Mouse (Mus musculus) MN1 (cell line): Measurements from ENCODE around the gene Jak3.
"Not testable (repeated sequence)": the region's sequence is repeated elsewhere in the genome, so short reads cannot be mapped to it uniquely, and the experiment has no call there.

ENCODE experiments used
- DNase-seq: peaks from one replicate; pipeline ENCODE4 v3.0.0-alpha.2; 2016; ENCODE audit warnings: low spot score

Jak3 gene

GRCm38 (mm10) chr8:71686143-71686734 lies 10.1 kb downstream of the Jak3 start:
- DNase-seq: no peak

DNA sequence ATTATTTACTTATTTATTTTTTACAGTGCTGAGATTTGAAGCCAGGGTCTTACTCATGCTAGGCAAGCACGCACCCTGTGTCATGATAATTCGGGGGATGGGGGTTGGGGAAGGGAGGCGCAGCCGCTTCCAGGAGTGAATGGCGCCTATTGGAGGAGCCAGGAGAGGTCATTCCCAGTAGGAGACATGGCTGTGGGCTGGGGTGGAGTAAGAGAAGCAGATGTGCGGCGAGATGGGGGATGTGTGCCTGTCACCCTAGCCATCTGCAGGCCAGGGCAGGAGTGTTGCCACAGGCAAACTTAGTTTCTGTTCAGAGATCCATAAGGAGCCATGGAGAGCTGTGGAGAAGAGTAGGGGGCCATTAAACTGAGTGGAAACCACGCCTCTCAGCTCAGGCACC lies 11.5 kb downstream of the Jak3 start:
- no peak for DNase-seq

GRCm38 (mm10) chr8:71689028-71689427 lies 12.9 kb downstream of the Jak3 start, which contains the start of gene Insl3:
Gene Insl3, plus strand, starts transcription at chr8:71689214.
- no peak for DNase-seq

- no peak for DNase-seq
Observed at GRCm38 (mm10) chr8:71692509-71692908, 16.4 kb downstream of the Jak3 start.

GRCm38 (mm10) chr8:71693166-71694041 lies 17.3 kb downstream of the Jak3 start:
- DNase-seq: no peak

GRCm38 (mm10) chr8:71695456-71695855 lies 19.4 kb downstream of the Jak3 start:
- not testable (repeated sequence) for DNase-seq

DNA sequence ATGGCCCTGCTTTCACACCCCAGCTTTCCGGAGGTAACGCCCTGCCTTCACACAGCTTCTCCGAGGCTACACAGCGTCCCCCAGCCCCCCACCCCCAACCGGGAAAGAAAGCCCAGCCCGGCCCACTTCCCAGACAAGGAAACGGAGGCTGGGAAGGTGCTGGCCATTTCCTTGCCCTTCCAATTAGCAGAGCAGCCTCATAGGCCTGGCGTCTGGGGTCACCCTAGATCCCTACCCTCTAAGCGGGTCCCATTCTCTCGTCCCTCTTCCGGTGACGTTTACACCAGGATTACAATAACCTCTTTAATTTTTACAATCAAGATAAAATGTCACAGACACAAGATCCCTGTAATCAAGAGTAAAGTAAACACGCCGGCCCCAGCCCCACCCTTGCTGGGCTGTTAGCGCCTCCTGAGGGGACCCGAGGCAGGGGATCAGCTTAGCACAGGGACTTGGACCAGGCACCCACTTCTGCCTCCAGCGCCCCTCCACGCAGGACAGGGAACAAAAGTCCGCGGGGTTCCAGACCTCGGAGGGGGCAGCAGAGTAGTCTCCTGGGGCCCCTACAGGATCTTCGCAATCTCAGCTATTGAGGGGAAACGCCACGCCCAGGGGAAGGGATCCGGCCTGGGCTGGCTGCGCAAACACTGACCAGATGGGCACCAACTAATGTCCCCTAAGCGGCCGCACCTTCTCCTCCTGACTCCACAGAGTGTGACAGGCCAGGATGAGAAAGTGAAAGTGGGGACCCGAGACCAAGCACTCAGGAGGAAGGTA lies 24.6 kb downstream of the Jak3 start:
- peak; percentile 45 for DNase-seq

GRCm38 (mm10) chr8:71701414-71702086 lies 25.5 kb downstream of the Jak3 start, which contains the start of gene B3gnt3:
Gene B3gnt3, minus strand, starts transcription at chr8:71701789.
- peak; percentile 51 for DNase-seq

DNA sequence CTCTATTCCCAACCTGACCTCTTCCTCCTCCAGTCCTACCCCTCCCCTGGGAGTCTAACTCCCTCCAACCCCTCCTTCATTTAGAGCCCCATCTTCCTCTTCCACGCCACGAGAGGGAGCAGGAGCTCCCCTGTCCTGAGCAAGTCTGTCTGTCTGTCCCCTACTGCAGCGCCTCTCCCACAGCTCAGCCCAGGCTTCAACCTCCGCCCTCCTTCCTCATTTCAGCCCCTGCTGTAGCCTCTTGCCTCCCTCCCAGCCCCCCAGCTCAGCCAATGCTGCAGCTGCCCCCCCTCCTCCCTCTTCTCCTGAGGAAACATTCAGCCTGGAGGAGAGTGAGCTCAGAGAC lies 26.0 kb downstream of the Jak3 start:
- no peak for DNase-seq

GRCm38 (mm10) chr8:71702923-71703322 lies 26.8 kb downstream of the Jak3 start:
- no peak for DNase-seq

GRCm38 (mm10) chr8:71703400-71703799 lies 27.3 kb downstream of the Jak3 start:
- DNase-seq: not testable (repeated sequence)

DNA sequence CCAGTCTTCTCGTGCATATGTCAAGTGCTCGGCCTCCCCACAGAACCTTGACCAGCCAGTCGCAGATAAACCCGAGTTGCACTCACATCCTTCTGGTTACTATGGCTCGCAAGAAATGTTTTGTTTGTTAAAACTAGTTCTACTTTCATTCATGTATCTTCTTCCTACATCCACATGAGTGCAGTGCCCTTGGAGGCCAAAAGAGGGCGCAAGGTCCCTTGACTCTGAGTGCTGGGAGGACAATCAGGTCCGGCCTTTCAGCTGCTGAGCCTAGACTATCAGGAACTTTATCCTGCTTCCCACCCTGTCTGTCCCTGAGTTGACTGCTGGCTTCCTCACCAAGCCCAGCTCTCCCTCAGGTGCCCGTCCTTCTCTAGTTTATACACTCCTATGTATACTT lies 31.8 kb downstream of the Jak3 start:
- DNase-seq: peak; percentile 45

DNA sequence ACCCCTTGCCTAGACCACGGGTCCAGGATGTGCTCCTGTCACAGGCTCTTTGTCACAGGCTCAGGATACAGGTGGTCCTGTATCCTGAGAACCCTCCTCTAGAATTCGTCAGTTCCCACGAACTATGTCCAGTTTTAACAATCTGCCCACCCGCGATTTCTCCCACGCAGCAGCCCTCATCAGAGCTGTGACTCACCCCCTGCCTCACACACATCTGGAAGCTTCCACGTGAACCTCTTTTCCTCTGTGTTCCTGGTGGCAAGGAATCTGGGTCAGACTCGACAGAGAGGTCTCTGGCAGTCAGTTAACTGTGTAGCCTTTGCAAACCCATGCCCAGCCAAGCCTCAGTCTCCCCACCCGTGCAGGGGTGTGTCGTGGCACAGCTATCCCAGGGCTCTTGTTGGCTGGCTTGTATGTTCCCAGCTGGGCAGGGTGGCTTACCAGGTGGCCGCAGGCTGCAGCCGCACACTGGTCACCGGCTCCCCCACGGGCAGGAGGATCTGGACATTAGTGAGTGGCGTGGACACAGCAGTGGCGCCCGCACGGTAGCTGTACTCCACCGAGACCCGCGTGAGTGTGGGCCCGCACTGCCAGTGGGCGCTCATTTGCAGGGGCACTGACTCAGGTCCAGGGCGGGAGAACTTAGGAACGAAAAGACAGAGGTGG lies 33.2 kb downstream of the Jak3 start:
- DNase-seq: no peak

GRCm38 (mm10) chr8:71709800-71710446 lies 33.8 kb downstream of the Jak3 start:
- DNase-seq: peak; percentile 82

DNA sequence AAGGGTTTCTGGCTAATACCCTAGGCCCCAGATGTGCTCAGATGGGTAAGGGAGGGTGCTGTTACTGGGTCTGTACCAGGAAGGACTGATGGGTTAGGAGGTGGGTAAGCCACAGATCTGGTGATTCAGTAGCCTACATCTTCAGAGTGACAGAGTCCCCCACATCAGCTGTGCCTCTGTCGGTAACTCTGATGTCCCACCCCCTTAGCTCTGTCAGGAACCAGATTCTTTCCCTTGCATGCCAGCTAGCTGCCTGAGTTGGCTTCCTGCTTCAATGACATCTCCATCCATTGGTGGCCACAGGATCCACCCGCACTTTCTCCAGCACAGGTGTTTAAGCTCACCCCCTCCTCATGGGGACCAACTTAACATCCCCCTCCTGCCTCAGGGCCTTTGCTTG lies 35.5 kb downstream of the Jak3 start:
- no peak for DNase-seq

DNA sequence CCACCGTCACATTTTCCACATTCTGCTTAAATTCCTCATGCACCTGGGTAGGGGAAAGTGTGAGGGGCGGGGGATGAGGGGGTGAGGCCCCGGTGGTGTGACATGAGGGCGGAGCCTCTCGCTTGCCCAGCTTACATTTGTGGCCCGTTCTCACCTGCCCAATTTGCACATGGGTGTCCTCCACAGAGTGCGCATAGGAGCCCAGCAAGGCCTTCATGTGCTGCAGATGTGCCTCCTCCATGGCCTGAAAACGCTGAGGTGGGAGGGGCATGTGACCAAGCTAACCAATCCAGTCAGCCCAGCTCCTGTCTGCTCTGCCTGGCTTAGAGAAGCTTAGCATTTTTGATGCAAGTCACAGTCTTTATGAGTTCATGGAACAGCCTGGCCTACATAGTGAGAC lies 39.4 kb downstream of the Jak3 start:
- DNase-seq: no peak

- no peak for DNase-seq
Observed at GRCm38 (mm10) chr8:71716561-71717053, 40.5 kb downstream of the Jak3 start.

DNA sequence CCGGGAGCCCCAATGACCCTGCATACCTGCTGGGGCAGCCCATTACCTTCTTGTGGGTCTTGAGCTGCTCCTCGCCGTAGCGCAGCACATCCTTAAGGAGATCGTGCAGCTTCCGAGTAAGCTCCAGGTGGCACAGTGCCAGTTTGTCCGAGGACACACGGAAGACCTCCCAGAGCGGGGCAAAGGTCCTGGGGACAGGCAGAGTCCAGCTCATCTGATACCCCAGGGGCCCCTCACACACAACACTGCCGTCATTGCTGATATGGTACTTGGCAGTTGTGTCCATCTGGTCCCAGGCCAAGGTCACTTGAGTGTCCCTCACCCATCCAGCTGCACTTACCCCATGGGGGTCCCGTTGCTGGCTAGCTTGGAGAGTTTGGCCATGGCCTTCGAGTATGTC lies 41.0 kb downstream of the Jak3 start:
- no peak for DNase-seq

- DNase-seq: no peak
Observed at GRCm38 (mm10) chr8:71718252-71718651, 42.2 kb downstream of the Jak3 start.

DNA sequence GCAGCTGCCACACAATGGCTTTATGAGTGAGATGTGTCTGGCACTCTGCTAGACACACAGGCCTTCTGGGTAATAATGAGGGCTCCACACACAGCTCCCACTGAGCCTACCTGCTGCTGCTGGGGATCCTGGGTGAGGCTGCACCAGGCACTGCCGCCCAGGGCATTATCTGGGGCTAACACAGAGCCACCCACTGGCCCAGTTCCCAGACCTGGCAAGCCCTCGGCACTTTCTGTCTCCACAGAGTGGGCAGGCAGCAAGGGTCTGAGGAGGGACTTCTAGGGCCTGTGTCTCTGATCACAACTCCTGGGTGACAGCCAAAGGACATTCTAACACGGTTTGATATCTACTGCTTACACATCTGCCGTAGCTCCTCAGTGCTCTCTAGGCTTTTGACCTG lies 43.1 kb downstream of the Jak3 start:
- peak; percentile 73 for DNase-seq

DNA sequence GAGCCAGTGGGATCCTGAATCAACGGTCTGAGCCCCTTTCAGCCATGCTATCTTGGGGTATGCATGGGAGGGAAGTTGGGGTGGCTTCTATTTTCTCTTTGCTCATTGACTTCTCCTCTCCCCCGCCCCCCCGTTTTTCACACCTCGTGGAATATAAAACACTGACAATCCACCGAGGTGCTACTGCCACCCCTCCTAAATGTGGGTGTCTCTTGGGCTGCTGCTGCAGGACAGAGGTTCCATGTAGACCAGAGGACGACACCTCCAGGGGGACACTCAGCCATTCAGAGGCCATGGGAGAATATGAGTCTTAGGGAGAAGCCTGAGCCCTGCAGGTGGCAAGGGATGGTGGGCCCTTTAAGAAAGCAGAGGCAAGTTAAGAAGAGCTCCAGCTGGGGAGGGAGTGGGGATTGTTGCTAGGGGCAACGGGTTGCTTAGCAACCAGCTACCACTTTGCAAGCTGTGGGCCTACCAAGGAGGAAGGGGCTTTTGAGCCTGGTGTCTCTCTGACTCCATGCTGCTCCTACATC lies 43.9 kb downstream of the Jak3 start:
- peak; percentile 73 for DNase-seq
